Mouse (Mus musculus): ENCODE results near the gene Reg4. TPM values are rescaled to one million over a fixed set of nuclear protein-coding genes. Genes with fewer than 3 reads are reported as not detected.

Reg4 gene
- polyA plus RNA-seq, 1 experiment = not detected

- H3K4me1 ChIP-seq (ENCODE audit: control insufficient read depth, insufficient read depth, low read length) = no peaks in the 10 kb centered on the region
- TF ChIP-seq CTCF (IDR thresholded peaks at IDR 0.05; ENCODE audit: borderline replicate concordance, insufficient read depth, low read length) (no peak), POLR2A (IDR thresholded peaks at IDR 0.05; ENCODE audit: low read depth, low read length) (no peak)
These were observed 28.0 kb downstream of the Reg4 start for GRCm38 (mm10) chr3:98249833-98250448.

DNA sequence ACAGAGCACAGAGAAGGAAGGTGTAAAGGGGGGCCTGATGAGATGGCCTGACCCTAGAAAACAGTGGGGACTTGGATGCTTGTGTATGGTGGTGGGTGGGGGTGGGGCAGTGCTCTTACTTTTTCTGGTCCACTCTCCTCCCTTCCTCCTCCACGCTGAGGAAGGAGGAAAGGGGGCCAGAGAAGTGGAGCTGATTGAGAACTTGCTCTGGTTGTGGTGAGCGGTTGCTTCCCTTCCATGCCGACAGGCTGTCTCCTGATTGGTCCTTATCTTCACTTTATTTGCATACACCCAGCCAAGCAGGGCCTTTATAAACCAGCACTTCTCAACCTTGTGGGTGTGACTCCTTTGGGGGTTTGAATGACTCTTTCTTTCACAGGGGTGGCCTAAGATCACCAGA is 32.1 kb downstream of the Reg4 start:
- Histone ChIP-seq H3K4me1 (ENCODE audit: control insufficient read depth, insufficient read depth, low read length) (no peaks in the 10 kb centered on the region), H3K27ac (ENCODE audit: insufficient read depth, low read length) (no peak overlapping the region), H3K4me3 (ENCODE audit: insufficient read depth, low read length) (no peak overlapping the region)
- TF ChIP-seq POLR2A (IDR thresholded peaks at IDR 0.05; ENCODE audit: low read depth, low read length) (no peak), CTCF (IDR thresholded peaks at IDR 0.05; ENCODE audit: borderline replicate concordance, insufficient read depth, low read length) (no peak)

More at GRCm38 (mm10) chr3:98249833-98250448, 28.0 kb downstream of the Reg4 start:
- Histone ChIP-seq H3K27ac (ENCODE audit: insufficient read depth, low read length) (no peak overlapping the region), H3K4me3 (ENCODE audit: insufficient read depth, low read length) (no peak overlapping the region)

GRCm38 (mm10) chr3:98254656-98255583 is 33.0 kb downstream of the Reg4 start:
- Histone ChIP-seq H3K4me1 (ENCODE audit: control insufficient read depth, insufficient read depth, low read length) (no peaks in the 10 kb centered on the region), H3K27ac (ENCODE audit: insufficient read depth, low read length) (no peak overlapping the region), H3K4me3 (ENCODE audit: insufficient read depth, low read length) (no peak overlapping the region)
- TF ChIP-seq POLR2A (IDR thresholded peaks at IDR 0.05; ENCODE audit: low read depth, low read length) (no peak), CTCF (IDR thresholded peaks at IDR 0.05; ENCODE audit: borderline replicate concordance, insufficient read depth, low read length) (no peak)

- Histone ChIP-seq H3K4me3 (ENCODE audit: insufficient read depth, low read length) (no peak overlapping the region), H3K4me1 (ENCODE audit: control insufficient read depth, insufficient read depth, low read length) (no peaks in the 10 kb centered on the region), H3K27ac (ENCODE audit: insufficient read depth, low read length) (no peak overlapping the region)
- TF ChIP-seq CTCF (IDR thresholded peaks at IDR 0.05; ENCODE audit: borderline replicate concordance, insufficient read depth, low read length) = no peak
These were observed 36.8 kb downstream of the Reg4 start for GRCm38 (mm10) chr3:98258723-98259122.

DNA sequence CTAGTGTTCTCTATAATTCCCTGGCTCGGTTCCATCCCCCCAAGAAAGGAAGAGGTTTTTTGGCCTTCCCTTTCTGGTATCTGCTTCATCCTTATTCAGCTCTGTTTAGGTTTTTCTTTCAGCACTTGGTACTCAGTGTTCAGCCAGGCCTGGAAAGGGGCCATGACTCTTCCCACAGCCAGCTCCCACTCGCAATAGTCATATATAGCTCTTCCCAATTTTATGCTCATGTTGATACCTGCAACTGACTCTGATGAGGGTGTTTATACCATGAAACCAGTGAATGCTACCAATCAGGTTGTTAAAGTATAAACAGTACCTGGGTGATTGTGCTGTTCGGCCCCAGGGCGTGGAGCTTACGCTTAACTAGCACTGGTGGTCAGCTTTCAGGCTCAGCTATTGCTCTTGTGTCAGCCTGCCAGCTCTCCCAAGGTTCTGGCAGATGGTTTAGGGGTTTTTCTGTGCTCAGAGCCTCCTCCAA is 37.4 kb downstream of the Reg4 start:
- no peak overlapping the region for H3K27ac ChIP-seq (ENCODE audit: insufficient read depth, low read length)
- H3K4me1 ChIP-seq (ENCODE audit: control insufficient read depth, insufficient read depth, low read length) = no peaks in the 10 kb centered on the region
- no peak for TF ChIP-seq POLR2A (IDR thresholded peaks at IDR 0.05; ENCODE audit: low read depth, low read length)
- TF ChIP-seq CTCF (IDR thresholded peaks at IDR 0.05; ENCODE audit: borderline replicate concordance, insufficient read depth, low read length) = no peak
- no peak overlapping the region for H3K4me3 ChIP-seq (ENCODE audit: insufficient read depth, low read length)

GRCm38 (mm10) chr3:98260534-98260933 is 38.6 kb downstream of the Reg4 start:
- no peaks in the 10 kb centered on the region for H3K4me1 ChIP-seq (ENCODE audit: control insufficient read depth, insufficient read depth, low read length)
- no peak overlapping the region for H3K27ac ChIP-seq (ENCODE audit: insufficient read depth, low read length)
- H3K4me3 ChIP-seq (ENCODE audit: insufficient read depth, low read length) = no peak overlapping the region
- no peak for TF ChIP-seq CTCF (IDR thresholded peaks at IDR 0.05; ENCODE audit: borderline replicate concordance, insufficient read depth, low read length)
- no peak for TF ChIP-seq POLR2A (IDR thresholded peaks at IDR 0.05; ENCODE audit: low read depth, low read length)

GRCm38 (mm10) chr3:98261415-98261814 is 39.5 kb downstream of the Reg4 start:
- no peak overlapping the region for H3K4me3 ChIP-seq (ENCODE audit: insufficient read depth, low read length)
- TF ChIP-seq POLR2A (IDR thresholded peaks at IDR 0.05; ENCODE audit: low read depth, low read length) (no peak), CTCF (IDR thresholded peaks at IDR 0.05; ENCODE audit: borderline replicate concordance, insufficient read depth, low read length) (no peak)
- no peak overlapping the region for H3K27ac ChIP-seq (ENCODE audit: insufficient read depth, low read length)
- H3K4me1 ChIP-seq (ENCODE audit: control insufficient read depth, insufficient read depth, low read length) = no peaks in the 10 kb centered on the region

GRCm38 (mm10) chr3:98262133-98262532 is 40.2 kb downstream of the Reg4 start:
- Histone ChIP-seq H3K4me1 (ENCODE audit: control insufficient read depth, insufficient read depth, low read length) (no peaks in the 10 kb centered on the region), H3K27ac (ENCODE audit: insufficient read depth, low read length) (no peak overlapping the region), H3K4me3 (ENCODE audit: insufficient read depth, low read length) (no peak overlapping the region)
- TF ChIP-seq POLR2A (IDR thresholded peaks at IDR 0.05; ENCODE audit: low read depth, low read length) = no peak
- no peak for TF ChIP-seq CTCF (IDR thresholded peaks at IDR 0.05; ENCODE audit: borderline replicate concordance, insufficient read depth, low read length)

DNA sequence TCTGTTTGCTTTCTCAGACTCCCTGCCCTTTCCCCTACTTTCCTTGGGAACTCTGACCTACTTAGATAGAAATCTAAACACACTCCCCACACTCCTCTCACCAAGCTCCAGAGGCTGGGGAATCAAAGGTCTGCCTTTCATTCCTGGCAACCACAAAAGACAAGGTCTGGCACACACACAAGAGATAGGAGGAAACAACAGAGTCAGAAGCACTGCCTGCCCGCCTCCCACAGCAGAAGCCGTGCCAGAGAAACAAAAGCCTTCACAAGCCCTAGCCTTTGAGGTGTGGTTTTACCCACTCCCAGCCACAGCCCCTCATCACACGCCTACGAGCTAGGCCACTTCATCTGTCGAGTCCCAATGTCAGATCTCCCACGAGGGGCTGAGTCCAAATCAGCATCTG is 45.3 kb downstream of the Reg4 start:
- TF ChIP-seq CTCF (IDR thresholded peaks at IDR 0.05; ENCODE audit: borderline replicate concordance, insufficient read depth, low read length) (no peak), POLR2A (IDR thresholded peaks at IDR 0.05; ENCODE audit: low read depth, low read length) (no peak)
- no peaks in the 10 kb centered on the region for H3K4me1 ChIP-seq (ENCODE audit: control insufficient read depth, insufficient read depth, low read length)
- no peak overlapping the region for H3K27ac ChIP-seq (ENCODE audit: insufficient read depth, low read length)
- H3K4me3 ChIP-seq (ENCODE audit: insufficient read depth, low read length) = no peak overlapping the region

All from embryonic fibroblast, embryonic 13.5 days (primary cell).